Mouse (Mus musculus) effector memory CD4-positive, alpha-beta T cell, adult 5 months (primary cell): ENCODE results near the gene Abca9. TPM values are rescaled to one million over a fixed set of nuclear protein-coding genes. Genes with fewer than 3 reads are reported as not detected.

Experiments used
- polyA plus RNA-seq: library from polyadenylated mRNA; unstranded; fragments of 100-300 nt; shearing (Covaris generic); gene quantifications from one replicate; pipeline ENCODE4 v1.2.1, GENCODE M21; 2017

The Abca9 gene
- polyA plus RNA-seq: not detected

GRCm38 (mm10) chr11:110167459-110168251 is at the start of gene Abca9:
TSS of gene Abca9 (minus strand) at chr11:110168196.

GRCm38 (mm10) chr11:110095858-110096257 is 72.1 kb downstream of the Abca9 start, which contains the start of gene Abca8a:
TSS of gene Abca8a (minus strand) at chr11:110095978.

Other genes with a start within 250 kb of the Abca9 start
- gene Abca8b, start 172.4 kb downstream of the Abca9 start, polyA plus RNA-seq: not detected
- not detected for gene Abca8a, start 72.2 kb downstream of the Abca9 start, polyA plus RNA-seq
- gene Abca6, start 83.6 kb upstream of the Abca9 start, polyA plus RNA-seq: not detected
- gene Abca5, start 169.5 kb upstream of the Abca9 start, polyA plus RNA-seq: 2.1 TPM
- gene Map2k6, start 230.9 kb upstream of the Abca9 start, polyA plus RNA-seq: 13.8 TPM